Mouse (Mus musculus): ENCODE data around the gene Meaf6. TPM values are rescaled to one million over a fixed set of nuclear protein-coding genes. Genes with fewer than 3 reads are reported as not detected.
A peak's percentile ranks its signal among the peaks of the same experiment; 100 is the strongest.

The Meaf6 gene
- total and polyA plus RNA-seq, 2 experiments from 2014 or later, result 82.6 to 170 TPM

GRCm38 (mm10) chr4:125101334-125101733 lies 16.4 kb downstream of the Meaf6 start:
- no peak for TF ChIP-seq CTCF (IDR thresholded peaks at IDR 0.05)

GRCm38 (mm10) chr4:125105354-125105753 lies 20.4 kb downstream of the Meaf6 start:
- WGBS, result 92% methylated on average over 9 of the region's 9 CpGs
- DNase-seq (ENCODE audit: low spot score) (no peak), ATAC-seq (ENCODE audit: low FRiP score) (no peak)
- Histone ChIP-seq H3K27me3 (ENCODE audit: insufficient read depth, low read length) (no peaks in the 10 kb centered on the region), H3K4me2 (ENCODE audit: low read depth, low read length, poor library complexity, severe bottlenecking) (no peak overlapping the region), H3K36me3 (ENCODE audit: insufficient read depth, low read length) (peaks cover 30% of the 10 kb centered on the region), H3K27ac (ENCODE audit: low read depth, low read length) (no peak overlapping the region), H3K4me3 (ENCODE audit: low read depth, low read length) (no peak overlapping the region), H3K9me3 (ENCODE audit: low read length) (no peaks in the 10 kb centered on the region), H3K4me1 (ENCODE audit: insufficient read depth, low read length) (no peaks in the 10 kb centered on the region), H3K9ac (replicated peaks; ENCODE audit: low read length, poor library complexity, severe bottlenecking) (no peak overlapping the region)
- TF ChIP-seq CTCF (IDR thresholded peaks at IDR 0.05), result no peak

More at GRCm38 (mm10) chr4:125101334-125101733, 16.4 kb downstream of the Meaf6 start:
- H3K4me1 ChIP-seq (ENCODE audit: insufficient read depth, low read length), result no peaks in the 10 kb centered on the region
- no peaks in the 10 kb centered on the region for H3K9me3 ChIP-seq (ENCODE audit: low read length)
- ATAC-seq (ENCODE audit: low FRiP score) (no peak), DNase-seq (ENCODE audit: low spot score) (no peak)
- H3K36me3 ChIP-seq (ENCODE audit: insufficient read depth, low read length), result peaks cover 24% of the 10 kb centered on the region
- no peak overlapping the region for H3K4me3 ChIP-seq (ENCODE audit: low read depth, low read length)
- no peak overlapping the region for H3K4me2 ChIP-seq (ENCODE audit: low read depth, low read length, poor library complexity, severe bottlenecking)
- H3K27me3 ChIP-seq (ENCODE audit: insufficient read depth, low read length), result no peaks in the 10 kb centered on the region
- H3K27ac ChIP-seq (ENCODE audit: low read depth, low read length), result no peak overlapping the region
- H3K9ac ChIP-seq (replicated peaks; ENCODE audit: low read length, poor library complexity, severe bottlenecking), result no peak overlapping the region
- 67% methylated on average over 13 of the region's 13 CpGs for WGBS

GRCm38 (mm10) chr4:125114638-125115037 lies 29.7 kb downstream of the Meaf6 start:
- no peaks in the 10 kb centered on the region for H3K9me3 ChIP-seq (ENCODE audit: low read length)
- H3K27me3 ChIP-seq (ENCODE audit: insufficient read depth, low read length), result no peaks in the 10 kb centered on the region
- H3K9ac ChIP-seq (replicated peaks; ENCODE audit: low read length, poor library complexity, severe bottlenecking), result no peak overlapping the region
- H3K4me2 ChIP-seq (ENCODE audit: low read depth, low read length, poor library complexity, severe bottlenecking), result no peak overlapping the region
- TF ChIP-seq CTCF (IDR thresholded peaks at IDR 0.05), result peak; percentile 85
- peaks cover 18% of the 10 kb centered on the region for H3K36me3 ChIP-seq (ENCODE audit: insufficient read depth, low read length)
- 6% methylated on average over 6 of the region's 6 CpGs for WGBS
- no peaks in the 10 kb centered on the region for H3K4me1 ChIP-seq (ENCODE audit: insufficient read depth, low read length)
- DNase-seq (ENCODE audit: low spot score) (peak; percentile 84), ATAC-seq (ENCODE audit: low FRiP score) (0 out of 2 replicates have a peak, but pooled peaks have one; percentile 31)
- no peak overlapping the region for H3K27ac ChIP-seq (ENCODE audit: low read depth, low read length)
- H3K4me3 ChIP-seq (ENCODE audit: low read depth, low read length), result no peak overlapping the region

GRCm38 (mm10) chr4:125115081-125115480 lies 30.1 kb downstream of the Meaf6 start:
- Histone ChIP-seq H3K4me1 (ENCODE audit: insufficient read depth, low read length) (no peaks in the 10 kb centered on the region), H3K9ac (replicated peaks; ENCODE audit: low read length, poor library complexity, severe bottlenecking) (no peak overlapping the region), H3K27me3 (ENCODE audit: insufficient read depth, low read length) (no peaks in the 10 kb centered on the region), H3K36me3 (ENCODE audit: insufficient read depth, low read length) (peaks cover 15% of the 10 kb centered on the region), H3K4me2 (ENCODE audit: low read depth, low read length, poor library complexity, severe bottlenecking) (no peak overlapping the region), H3K4me3 (ENCODE audit: low read depth, low read length) (no peak overlapping the region), H3K9me3 (ENCODE audit: low read length) (no peaks in the 10 kb centered on the region), H3K27ac (ENCODE audit: low read depth, low read length) (no peak overlapping the region)
- no peak for TF ChIP-seq CTCF (IDR thresholded peaks at IDR 0.05)
- ATAC-seq (ENCODE audit: low FRiP score), result no peak
- 69% methylated on average over 4 of the region's 4 CpGs for WGBS
- no peak for DNase-seq (ENCODE audit: low spot score)

- 46% methylated on average over 6 of the region's 6 CpGs for WGBS
- DNase-seq (ENCODE audit: low spot score) (no peak), ATAC-seq (ENCODE audit: low FRiP score) (0 out of 2 replicates have a peak, but pooled peaks have one; percentile 3)
- H3K4me2 ChIP-seq (ENCODE audit: low read depth, low read length, poor library complexity, severe bottlenecking), result no peak overlapping the region
- H3K9ac ChIP-seq (replicated peaks; ENCODE audit: low read length, poor library complexity, severe bottlenecking), result no peak overlapping the region
- no peak overlapping the region; the same call in 1 of the 2 replicates for H3K27ac ChIP-seq (ENCODE audit: low read depth, low read length)
- H3K4me3 ChIP-seq (ENCODE audit: low read depth, low read length), result no peak overlapping the region
- no peaks in the 10 kb centered on the region for H3K9me3 ChIP-seq (ENCODE audit: low read length)
- no peaks in the 10 kb centered on the region for H3K27me3 ChIP-seq (ENCODE audit: insufficient read depth, low read length)
- no peak for TF ChIP-seq CTCF (IDR thresholded peaks at IDR 0.05)
- peaks cover 9% of the 10 kb centered on the region; the same call in 1 of the 2 replicates for H3K36me3 ChIP-seq (ENCODE audit: insufficient read depth, low read length)
- H3K4me1 ChIP-seq (ENCODE audit: insufficient read depth, low read length), result no peaks in the 10 kb centered on the region
These were observed 30.8 kb downstream of the Meaf6 start for GRCm38 (mm10) chr4:125115710-125116089.

- no peak for TF ChIP-seq CTCF (IDR thresholded peaks at IDR 0.05)
- WGBS, result 61% methylated on average over 9 of the region's 9 CpGs
- H3K27me3 ChIP-seq (ENCODE audit: insufficient read depth, low read length), result no peaks in the 10 kb centered on the region
These were observed 31.3 kb downstream of the Meaf6 start for GRCm38 (mm10) chr4:125116090-125116861.

More at GRCm38 (mm10) chr4:125116090-125116861, 31.3 kb downstream of the Meaf6 start:
- no peak overlapping the region for H3K27ac ChIP-seq (ENCODE audit: low read depth, low read length)
- H3K4me2 ChIP-seq (ENCODE audit: low read depth, low read length, poor library complexity, severe bottlenecking), result no peak overlapping the region
- no peak overlapping the region for H3K9ac ChIP-seq (replicated peaks; ENCODE audit: low read length, poor library complexity, severe bottlenecking)
- no peaks in the 10 kb centered on the region for H3K9me3 ChIP-seq (ENCODE audit: low read length)
- H3K4me1 ChIP-seq (ENCODE audit: insufficient read depth, low read length), result no peaks in the 10 kb centered on the region
- H3K4me3 ChIP-seq (ENCODE audit: low read depth, low read length), result no peak overlapping the region
- peaks cover 8% of the 10 kb centered on the region; the same call in 1 of the 2 replicates for H3K36me3 ChIP-seq (ENCODE audit: insufficient read depth, low read length)
- DNase-seq (ENCODE audit: low spot score), result peak; percentile 84
- 0 out of 2 replicates have a peak, but pooled peaks have one; percentile 34 for ATAC-seq (ENCODE audit: low FRiP score)
